Mouse (Mus musculus): Measurements from ENCODE around the gene Ptpn12.

- TF ChIP-seq EP300 (IDR thresholded peaks at IDR 0.05; ENCODE audit: low read depth) (no peak), CTCF (IDR thresholded peaks at IDR 0.05; ENCODE audit: low read depth) (no peak)
These were observed 6.7 kb downstream of the Ptpn12 start for GRCm38 (mm10) chr5:21049006-21049405.

All from heart, postnatal 0 days (tissue).